Mouse (Mus musculus): Measurements from ENCODE around the gene Plscr3.

The Plscr3 gene

GRCm38 (mm10) chr11:69867335-69867734 lies 21.2 kb downstream of the Plscr3 start:
- no peak for DNase-seq

DNA sequence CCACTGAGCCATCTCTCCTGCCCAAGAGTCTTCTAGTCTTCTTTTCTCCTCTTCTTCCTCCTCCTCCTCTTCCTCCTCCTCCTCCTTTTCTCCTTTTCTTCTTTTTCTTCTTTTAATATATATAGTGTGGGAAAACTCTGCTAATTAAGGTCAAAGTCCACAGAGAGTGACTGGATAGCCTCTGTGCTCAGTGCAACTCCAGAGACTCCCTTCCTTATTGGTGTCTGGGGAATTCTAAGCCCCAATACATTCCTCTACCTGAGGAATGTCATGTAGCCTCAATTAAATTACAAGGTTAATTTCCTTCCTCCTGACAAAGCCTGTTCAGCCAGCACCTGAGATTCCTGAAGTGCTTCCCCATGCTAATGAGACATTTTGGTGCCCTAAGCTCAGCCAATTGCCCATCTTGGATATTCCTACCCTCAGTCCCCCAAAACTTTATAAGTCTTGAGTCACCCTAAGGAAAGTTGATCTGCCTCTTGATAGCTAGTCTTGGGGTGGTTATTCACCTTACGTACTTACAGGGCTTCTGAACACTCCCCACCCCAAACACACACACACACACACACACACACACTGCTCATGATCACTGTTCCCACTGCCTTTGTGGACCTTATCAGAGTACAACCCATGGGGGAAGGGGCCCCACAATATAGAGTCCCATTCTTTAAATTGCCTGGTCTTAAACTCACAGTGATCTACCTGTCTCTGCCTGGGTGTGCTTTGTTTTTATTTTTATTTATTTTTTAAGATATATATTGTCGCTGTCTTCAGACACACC lies 24.3 kb downstream of the Plscr3 start:
- DNase-seq: no peak

- DNase-seq: no peak
These were observed 25.6 kb downstream of the Plscr3 start for GRCm38 (mm10) chr11:69871822-69872221.

GRCm38 (mm10) chr11:69872451-69872850 lies 26.3 kb downstream of the Plscr3 start:
- no peak for DNase-seq

- no peak for DNase-seq
These were observed 30.0 kb downstream of the Plscr3 start for GRCm38 (mm10) chr11:69876186-69876585.

- DNase-seq: peak; percentile 92 to 94
These were observed 30.7 kb downstream of the Plscr3 start for GRCm38 (mm10) chr11:69876867-69877266.

DNA sequence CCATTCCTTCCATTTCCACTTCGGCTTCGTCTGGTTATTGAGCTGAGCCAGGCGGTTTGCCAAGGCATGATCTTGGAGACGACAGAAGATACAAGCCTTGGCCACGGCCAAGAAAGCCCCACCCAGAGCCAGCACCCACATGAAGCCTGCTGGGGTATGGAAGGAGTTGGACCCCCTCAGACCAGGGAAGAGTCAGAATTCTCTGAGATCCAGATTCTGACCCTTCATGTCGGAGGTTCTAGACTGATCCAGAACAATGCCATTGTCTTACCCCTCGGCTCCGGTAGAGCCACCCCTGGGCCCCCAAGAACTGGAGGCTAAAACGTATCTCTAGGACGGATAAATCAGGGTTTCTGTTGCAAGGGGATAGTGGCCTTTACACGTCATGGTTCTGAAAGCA lies 31.7 kb downstream of the Plscr3 start, which contains the start of gene Tmem95:
Gene Tmem95, minus strand, starts transcription at position 141 of the 400 bp plus-strand sequence.
- no peak for DNase-seq

DNA sequence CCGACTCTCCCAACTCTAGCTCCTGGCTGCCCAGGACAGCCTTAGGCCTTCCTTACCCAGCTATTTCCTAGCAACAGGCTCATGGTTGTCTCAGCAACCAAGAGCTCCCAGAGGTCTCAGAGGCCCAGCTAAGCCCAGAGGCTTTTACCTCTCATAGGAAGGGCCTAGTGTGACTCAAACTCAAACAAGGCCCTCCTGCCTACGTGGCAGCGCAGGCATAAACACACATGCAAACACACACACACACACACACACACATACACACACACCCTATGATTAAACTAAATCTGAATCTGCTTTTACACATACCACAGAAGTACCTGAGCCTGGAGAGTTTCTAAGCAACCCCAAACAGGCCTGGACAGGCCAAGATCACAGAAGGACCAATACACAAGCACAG lies 32.2 kb downstream of the Plscr3 start:
- DNase-seq: no peak

- DNase-seq: no peak
These were observed 32.8 kb downstream of the Plscr3 start for GRCm38 (mm10) chr11:69878952-69879351.

GRCm38 (mm10) chr11:69879711-69880110 lies 33.5 kb downstream of the Plscr3 start:
- DNase-seq: no peak

GRCm38 (mm10) chr11:69880506-69880852 lies 34.3 kb downstream of the Plscr3 start:
- peak; percentile 76 for DNase-seq

- DNase-seq: peak; percentile 90 to 92
These were observed 34.9 kb downstream of the Plscr3 start, which contains the start of gene Kctd11 for GRCm38 (mm10) chr11:69880853-69881603. Gene Kctd11 (minus strand): TSS chr11:69881406.

DNA sequence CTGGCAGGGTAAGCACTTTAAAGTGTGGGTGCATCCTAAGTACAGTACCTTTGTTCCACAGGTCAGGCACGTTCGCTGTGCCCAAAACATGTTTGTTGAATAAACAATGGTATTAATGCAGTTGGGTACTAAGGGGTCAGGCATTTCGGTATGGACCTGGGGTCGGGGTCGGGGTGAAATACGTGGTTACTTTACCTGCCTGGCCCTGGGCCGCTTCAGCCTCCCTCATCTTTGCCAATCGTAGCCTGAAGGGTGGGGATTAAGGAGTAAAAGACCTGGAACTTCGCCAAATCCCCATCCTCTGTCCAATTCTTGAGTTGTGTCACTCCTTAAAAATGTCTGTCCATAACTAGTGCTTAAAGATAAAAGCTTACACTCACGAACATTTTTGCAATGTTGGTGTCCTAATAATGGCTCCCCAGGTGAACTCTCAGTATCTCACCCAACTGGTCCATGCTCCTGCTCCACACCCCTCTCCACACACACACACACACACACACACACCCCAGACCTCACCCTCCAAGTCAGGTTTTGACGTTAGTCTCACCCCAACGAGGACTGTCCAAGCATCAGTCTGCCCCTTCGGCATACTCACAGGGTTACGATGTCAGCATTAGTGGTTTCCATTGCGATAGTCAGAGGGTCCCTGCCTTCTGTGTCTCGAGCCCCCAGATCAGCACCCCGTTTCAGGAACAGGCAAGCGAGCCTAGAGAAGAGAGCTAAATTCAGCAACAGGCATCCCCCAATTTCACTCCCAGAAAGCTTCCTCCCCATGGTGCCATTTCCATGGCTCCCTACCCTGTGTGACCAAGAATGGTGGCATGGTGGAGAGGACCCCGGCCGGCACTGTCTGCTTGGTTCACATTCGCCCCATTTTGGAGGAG lies 35.9 kb downstream of the Plscr3 start:
- DNase-seq: no peak

- peak; percentile 83 to 84 for DNase-seq
These were observed 36.9 kb downstream of the Plscr3 start for GRCm38 (mm10) chr11:69883066-69883465.

DNA sequence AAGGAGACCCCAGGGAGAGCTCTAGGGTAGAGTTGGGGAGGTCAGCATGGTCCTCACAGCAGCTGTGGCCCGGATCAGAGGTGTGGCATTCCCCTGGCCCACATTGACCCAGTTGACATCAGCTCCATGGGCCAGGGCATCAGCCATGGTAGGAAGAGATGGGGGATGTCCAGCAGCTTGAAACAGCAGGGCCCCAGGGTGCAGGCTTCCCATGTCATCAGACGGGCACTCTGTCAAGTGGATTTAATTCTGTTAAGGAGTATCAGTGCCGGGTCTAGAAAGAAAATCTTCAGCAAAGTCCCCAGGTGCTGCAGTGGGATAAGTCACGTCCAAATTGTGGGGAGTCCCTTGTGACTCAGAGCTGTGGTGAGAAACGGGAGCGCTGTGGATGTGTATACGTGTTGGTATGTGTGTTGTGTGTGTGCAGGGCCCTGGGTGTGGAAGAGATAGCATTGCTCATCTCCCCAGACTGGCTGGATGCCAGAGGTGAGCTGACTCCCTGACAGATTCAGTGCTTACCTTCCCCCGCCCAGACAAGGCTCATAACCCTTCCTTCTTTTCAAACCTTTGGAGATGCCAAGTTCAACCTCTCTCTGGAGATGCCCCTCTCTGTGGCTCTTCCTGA lies 37.5 kb downstream of the Plscr3 start:
- DNase-seq: no peak

DNA sequence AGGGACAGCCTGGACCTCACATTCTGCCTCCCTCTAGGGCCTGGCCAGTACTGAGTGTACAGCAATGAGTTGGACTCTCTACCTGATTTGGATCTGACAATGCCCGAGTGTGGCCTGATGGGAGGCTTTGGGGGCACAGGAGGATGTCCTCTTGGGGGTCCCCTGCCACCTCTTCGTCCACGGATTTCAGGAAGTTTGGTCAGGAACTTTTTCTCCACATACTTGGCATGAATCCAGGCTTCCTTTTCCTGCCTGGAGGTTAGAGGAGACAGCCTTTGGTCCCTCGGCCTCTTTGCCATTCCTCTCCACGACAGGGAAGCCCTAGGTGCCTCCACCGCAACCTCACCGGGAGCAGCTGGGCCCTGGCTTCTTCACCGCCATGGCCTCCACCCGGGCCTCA lies 38.1 kb downstream of the Plscr3 start:
- no peak for DNase-seq

DNA sequence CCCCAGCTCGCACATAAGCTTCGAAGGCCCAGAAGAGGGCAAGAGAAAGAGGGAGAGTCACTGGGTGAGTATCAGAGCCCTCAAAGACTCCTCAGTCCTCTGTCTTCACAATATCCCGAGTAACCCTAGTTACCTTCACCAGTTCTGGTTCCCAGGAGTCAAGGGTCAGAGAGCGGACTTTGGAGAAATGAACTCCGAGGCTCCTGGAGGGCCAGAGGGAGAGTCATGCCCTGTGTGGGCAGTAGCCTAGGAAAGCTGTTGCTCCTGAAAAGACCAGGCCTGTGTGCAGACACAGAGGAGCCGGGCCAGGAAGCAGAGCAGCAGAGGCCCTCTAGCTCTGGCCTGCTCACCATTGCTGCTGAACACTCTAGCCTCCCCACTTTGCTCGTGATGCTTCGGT lies 38.5 kb downstream of the Plscr3 start:
- DNase-seq: no peak

DNA sequence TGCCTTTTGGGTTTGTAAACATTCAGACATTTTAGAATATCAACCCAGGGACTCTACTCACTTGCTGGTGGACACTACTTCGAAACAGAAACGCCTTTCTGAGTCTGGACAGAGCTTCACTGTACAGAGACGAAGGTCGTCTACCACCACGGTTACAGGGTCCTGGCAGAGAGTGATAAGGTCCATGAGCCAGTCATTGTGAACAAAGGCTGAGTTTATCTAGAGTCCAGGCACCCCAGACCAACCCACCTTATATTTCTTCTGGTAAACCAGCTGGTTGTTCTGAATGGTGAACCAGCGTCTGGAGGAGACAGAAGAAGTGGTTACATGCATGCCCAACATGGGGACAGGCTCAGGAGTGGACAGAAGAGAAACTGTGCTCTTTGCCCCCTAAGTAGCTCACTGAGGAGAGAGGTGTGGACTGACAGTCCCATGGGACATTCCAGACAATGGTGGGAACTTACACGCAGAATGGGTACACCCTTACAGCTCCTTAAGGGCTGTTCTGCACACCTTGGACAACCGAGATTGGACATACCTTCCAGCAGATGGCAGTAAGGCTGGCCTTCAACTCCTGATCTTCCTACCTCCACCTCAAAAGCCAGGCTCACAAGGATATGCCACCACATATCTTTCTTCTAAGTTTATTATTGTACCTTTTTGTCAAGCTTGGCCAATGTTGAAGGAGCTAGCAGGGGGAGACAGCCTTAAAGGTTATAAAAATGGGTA lies 40.9 kb downstream of the Plscr3 start:
- DNase-seq: no peak

DNA sequence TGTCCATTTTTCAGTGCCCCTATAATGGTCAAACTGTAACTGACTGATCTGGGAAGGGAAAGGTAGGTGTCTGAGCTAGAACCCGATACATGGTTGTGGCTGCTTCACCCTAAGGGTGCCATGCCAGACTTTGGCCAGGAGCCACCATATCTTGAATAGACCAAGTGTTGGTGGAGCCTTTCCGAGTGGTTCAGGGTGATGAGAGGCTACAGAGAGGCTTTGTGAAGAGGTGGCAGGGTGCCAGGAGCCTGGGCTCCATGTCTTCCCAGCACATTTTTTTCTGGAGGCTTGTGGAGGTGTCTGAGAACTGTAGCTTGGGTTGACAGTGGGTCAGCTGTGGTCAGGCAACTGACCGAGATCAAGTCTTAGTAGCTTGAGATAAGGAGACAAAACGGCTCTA lies 45.3 kb downstream of the Plscr3 start:
- DNase-seq: no peak

DNA sequence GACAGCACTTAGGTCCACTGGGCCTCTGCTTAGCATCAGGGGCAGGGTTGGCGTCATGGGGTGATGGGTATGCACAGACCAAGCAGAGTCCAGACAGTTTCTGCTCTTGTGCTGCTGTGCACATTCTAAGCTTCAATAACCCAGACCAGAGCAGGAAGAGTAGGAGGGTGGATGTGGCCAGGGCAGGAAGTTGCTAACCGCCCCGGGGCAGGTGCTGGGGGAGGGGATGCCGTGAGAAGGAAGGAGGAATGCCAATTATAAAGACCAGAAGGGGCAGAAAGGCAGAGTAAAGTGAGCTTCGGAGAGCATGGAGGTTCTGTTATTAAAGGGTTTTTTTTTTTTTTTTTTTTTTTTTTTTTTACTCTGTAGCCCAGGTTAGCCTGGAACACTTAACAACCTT lies 48.5 kb downstream of the Plscr3 start:
- DNase-seq: peak; percentile 77 to 82

DNA sequence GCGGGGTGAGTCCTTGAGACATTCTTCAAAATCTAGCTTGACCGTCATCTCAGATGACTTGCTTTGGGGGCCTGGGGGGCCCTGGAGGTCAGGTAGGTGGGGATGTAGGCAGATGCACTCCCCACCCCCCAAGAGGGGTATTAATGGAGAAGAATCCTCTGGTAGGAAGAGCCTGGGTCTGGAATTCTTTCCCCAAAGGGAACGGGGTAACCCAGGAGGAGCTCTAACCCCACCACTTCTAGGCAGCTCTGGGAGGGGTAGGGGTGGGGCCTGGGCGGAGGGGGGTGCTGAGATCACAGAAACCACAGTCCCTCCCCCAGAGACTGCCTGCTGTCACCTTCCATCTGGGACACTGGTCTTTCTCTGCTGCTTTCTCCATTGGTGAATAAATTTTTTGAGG lies 49.1 kb downstream of the Plscr3 start, which contains the start of gene Acap1:
Gene Acap1, minus strand, starts transcription at position 249 of the 400 bp plus-strand sequence.
- peak; percentile 63 to 65 for DNase-seq

- no peak for DNase-seq
These were observed 53.7 kb downstream of the Plscr3 start for GRCm38 (mm10) chr11:69899870-69900269.
